Mouse (Mus musculus) adrenal gland, adult 18-20 months (tissue): ENCODE measurements around the gene Ascl4. TPM values are rescaled to one million over a fixed set of nuclear protein-coding genes. Genes with fewer than 3 reads are reported as not detected.

Source experiments
- DNase-seq, 2 experiments: peaks; one replicate each; pipeline ENCODE4 v3.0.0; 2021 to 2022; ENCODE audit warnings: low spot score in 2 of 2
- long read RNA-seq, 2 experiments: library from polyadenylated mRNA; stranded (forward); transcript quantifications; one replicate each; pipeline ENCODE4 v2.0.0; 2021
- total RNA-seq, 2 experiments: library from RNA; stranded (reverse); gene quantifications; 1 replicate in 1 of 2; 2 replicates in 1 of 2; pipeline ENCODE4 v1.2.3; 2021

The Ascl4 gene
- not detected for total RNA-seq
- long read RNA-seq, experiment 1 = 0 reads
- long read RNA-seq, experiment 2 = 0 reads

- DNase-seq = peak in 1 of 2 experiments; percentile 19
Observed at GRCm38 (mm10) chr10:85927676-85928445, at the start of gene Ascl4. Ascl4 (plus strand) TSS chr10:85927681.

DNA sequence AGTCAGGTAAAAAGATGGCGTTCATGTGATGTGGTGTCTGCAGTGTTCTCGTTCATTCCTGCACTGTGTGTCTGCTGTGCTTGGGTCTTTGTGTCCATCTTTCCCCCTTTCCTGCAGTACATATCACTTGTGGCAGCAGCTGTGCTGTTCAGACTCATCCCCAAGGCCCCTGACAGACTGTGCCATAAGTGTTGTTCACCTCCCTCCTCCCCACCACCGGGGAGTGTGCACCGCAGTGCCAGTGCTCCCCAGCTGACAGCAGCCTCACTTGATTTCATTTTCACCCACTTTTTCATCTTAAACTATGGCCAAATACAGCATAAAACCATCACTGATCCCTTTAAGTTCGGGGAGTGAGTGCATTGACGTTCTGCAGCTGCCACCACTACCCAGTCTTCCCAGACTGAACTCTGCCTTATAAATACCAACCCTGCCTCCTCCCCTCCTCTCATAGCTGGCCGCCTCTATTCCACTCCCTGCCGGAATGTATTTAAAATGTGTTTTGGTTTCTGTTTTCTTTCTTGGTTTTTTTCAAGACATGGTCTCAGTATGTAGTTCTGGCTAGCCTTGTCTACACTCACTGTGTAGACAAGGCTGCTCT, 47.5 kb upstream of the Ascl4 start:
- DNase-seq = no peak

GRCm38 (mm10) chr10:85916498-85917309, 10.8 kb upstream of the Ascl4 start, which contains the start of gene Prdm4:
Prdm4 (minus strand) TSS chr10:85917142.
- DNase-seq = peak; percentile 89 to 90

GRCm38 (mm10) chr10:85928499-85929207, 1.2 kb downstream of the Ascl4 start:
- DNase-seq = peak; percentile 52 to 59

- DNase-seq = no peak
Observed at GRCm38 (mm10) chr10:85929208-85929591, 1.7 kb downstream of the Ascl4 start.

- DNase-seq = no peak
Observed at GRCm38 (mm10) chr10:85929962-85930361, 2.5 kb downstream of the Ascl4 start.

DNA sequence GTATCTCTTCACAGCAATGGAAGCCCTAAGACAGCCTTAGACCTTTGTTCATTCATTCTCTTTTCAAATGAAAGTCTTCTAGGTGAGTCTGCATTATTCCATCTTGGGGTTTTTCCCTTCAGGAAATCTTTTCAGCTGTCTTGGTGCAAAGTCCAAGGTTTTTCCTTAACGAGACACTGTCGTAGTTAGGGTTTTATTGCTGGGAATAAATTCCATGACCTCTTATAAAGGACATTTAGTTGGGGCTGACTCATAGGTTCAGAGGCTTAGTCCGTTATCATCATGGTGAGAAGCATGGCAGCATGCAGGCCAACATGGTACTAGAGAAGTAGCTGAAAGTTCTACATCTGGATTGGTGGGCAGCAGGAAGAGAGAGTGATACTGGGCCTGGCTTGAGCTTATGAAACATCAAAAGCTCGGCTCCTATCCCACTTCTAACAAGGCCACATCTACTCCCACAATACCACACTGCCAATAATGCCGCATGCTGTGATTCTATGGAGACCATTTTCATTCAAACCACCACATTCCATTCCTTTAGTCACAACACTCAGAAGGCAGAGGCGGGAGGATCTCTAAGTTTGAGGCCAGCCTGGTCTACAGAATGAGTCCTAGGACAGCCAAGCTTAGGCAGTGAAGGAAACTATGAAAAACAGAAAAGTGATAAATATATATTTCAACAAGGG, 8.9 kb downstream of the Ascl4 start:
- DNase-seq = no peak

- no peak for DNase-seq
Observed at GRCm38 (mm10) chr10:85948483-85949196, 21.2 kb downstream of the Ascl4 start.

DNA sequence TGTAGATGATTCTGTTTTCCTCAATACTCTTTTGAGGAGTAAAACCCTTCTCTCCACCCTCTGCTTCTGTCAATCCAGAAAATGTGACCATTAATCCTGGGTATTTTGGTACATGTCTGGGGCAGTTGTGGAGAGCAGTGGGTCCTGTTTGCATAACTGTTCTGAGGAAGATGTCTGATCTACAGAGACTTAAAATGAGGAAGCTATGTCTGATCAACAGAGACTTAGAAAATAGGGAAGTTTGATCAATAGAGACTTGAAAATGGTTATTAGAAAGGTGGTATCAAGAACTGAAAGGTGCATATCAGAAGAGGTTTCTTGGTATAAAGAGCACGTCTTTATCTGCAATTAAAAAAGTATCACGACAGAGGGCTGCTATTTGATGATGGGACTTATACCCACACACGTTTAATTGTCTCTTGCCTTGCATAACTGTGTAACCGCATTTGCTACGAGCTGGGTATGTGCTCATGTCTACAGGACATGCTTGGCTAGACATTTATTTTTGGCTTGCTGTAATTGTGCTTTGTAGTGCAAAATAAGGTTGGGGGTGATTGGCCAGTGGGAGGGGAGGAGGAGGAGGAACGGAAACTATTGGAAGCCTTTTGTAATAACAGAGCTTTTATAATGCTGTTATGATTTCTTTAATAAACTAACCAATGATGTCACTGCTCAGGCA, 24.4 kb downstream of the Ascl4 start:
- no peak for DNase-seq

DNA sequence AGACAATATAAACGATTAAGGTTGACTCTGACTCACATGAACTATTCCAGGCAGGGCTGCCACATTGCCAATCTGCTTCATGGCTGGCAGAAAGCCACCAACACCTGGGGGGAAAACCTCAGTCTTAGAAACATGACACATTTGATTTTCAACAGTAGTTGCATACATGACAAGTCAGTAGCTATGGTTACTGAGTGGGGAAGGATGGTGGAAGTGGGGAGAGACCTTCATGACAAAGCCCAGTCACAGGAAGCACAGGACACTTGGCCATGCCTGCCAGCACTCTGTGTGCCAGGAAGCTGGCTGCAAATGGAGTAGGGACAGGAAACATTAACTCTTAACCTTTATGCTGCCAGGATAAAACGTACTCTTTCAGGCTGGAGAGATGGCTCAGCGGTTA, 25.9 kb downstream of the Ascl4 start:
- no peak for DNase-seq

GRCm38 (mm10) chr10:85954429-85954828, 26.9 kb downstream of the Ascl4 start:
- no peak for DNase-seq

DNA sequence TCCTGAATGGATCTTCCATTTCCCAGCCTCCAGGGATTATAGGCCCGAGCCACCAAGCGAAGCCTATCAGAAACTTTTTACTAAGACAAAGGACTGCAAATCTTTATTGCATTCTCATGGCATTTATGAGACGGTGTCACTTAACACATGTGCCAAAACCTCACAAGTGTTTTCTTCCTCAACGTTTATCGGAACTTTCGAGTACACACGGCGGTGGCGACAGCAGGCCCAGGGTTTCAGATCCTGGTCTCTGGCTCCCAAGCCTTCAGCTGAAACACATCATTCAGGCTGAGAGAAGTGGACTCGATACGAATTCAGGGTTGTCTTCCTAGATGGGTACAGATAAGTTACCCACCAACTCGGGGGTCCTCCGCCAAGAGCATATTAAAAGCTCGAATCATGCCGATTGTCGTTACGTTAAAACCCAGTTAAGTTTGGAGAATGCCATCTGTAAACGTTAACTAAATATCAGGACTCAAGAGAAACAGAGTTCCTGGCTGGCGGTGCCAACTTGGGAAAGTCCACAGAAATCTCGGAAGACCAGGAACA, 29.5 kb downstream of the Ascl4 start:
- no peak for DNase-seq

- DNase-seq = peak; percentile 98 to 100
Observed at GRCm38 (mm10) chr10:85957464-85957950, 30.0 kb downstream of the Ascl4 start, which contains the start of gene Rtcb. Rtcb (minus strand) TSS chr10:85957823.

DNA sequence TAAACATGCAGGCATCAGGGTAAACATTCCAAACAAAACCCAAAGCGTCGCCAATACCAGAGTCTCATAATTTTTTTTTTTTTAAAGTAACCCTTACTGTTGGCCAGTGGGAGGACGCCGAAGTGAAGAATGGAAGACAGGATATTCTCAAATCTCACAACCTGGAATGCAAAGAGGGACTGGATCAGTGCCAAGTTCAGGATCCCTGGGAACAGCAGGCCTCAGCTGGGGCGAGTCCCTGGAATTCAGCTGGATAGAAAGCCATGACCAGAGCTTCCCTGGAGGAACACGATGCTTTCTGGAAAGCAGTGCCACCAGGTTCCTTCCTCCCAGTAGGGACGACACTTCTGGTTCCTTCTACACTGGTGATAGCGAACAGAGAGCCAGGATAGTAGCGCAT, 35.4 kb downstream of the Ascl4 start:
- no peak for DNase-seq

DNA sequence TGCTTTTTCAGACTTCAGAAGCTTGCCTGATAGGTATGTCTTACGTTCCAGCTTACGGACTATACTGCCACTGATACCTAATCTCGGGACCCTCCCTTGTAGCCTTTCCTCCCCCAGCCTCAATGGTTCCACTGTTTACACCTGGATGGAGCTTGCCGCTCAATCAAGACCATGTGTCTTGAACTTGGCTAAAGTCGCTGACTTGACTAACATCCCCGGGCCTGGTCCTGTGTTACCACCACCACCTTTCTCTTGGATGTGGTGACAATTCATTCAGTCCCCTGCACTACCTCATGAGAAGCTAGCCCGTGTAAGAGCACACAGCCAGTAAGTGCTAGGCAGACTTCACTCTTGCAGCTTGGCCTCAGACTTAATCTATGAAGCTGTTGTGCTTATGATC, 36.8 kb downstream of the Ascl4 start:
- no peak for DNase-seq

GRCm38 (mm10) chr10:85966476-85966875, 39.0 kb downstream of the Ascl4 start:
- DNase-seq = no peak

DNA sequence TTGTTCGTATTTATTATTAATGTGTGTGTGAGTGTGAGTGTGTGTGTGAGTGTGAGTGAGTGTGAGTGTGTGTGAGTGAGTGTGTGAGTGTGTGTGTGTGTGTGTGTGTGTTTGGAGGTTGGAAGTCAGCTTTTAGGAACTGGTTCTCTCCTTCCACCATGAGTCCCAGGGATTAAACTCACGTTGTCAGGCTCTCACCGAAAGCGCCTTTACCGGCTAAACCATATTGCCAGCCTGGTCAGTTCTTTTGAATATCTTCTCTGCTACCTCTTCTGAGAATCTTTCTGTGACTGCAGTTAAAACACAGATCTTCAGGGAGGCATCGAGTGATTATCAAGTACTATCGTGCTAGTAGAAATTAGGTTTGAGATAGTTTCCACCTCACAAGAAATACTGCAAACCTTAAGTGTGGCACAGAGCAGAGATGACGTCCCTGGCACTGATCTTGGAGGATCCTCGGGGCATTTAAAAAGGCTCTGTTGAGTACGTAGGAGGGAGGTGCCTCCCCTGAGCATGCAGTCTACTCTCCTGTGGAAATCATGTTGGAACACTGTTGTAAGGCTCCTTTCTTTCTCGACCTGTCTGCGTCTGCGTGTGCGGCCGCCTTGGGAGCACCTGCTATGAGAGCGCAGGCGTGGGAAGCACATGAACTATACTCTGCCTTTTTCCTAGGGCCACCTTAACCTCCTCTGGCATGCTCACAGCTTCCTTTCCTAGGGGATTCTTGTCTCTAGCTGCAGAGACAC, 40.1 kb downstream of the Ascl4 start:
- DNase-seq = no peak

- peak; percentile 84 for DNase-seq
Observed at GRCm38 (mm10) chr10:85968157-85968634, 40.7 kb downstream of the Ascl4 start.
